Mouse (Mus musculus): ENCODE data around the gene Resp18.

DNA sequence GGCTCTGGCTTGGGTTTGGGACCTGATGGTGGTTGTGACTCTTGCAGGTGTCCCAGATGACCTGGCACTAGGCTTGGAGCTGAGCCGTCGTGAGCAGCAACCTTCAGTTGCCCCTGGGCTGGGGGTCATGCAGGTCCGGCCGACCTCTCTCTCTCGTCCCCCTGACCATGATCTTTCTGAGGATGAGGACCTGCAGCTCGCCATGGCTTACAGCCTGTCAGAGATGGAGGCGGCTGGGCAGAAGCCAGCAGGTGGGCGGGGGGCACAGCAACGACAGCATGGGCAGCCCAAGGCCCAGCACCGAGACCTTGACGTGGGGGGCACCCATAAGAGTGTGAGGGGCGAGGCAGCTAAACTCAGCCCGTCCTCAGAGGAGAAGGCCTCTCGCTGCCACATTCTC lies 34.8 kb downstream of the Resp18 start:
- TF ChIP-seq CTCF (IDR thresholded peaks at IDR 0.05; ENCODE audit: extremely low read depth, insufficient read depth, low read length): no peak
- no peak for TF ChIP-seq POLR2A (IDR thresholded peaks at IDR 0.05; ENCODE audit: extremely low read depth, insufficient read depth, low read length)
